ENCODE assay signal across 13 mouse cellular contexts in genomic region chr12:29124079-29124668, GRCm38 (mm10).
DNase-seq lines count a peak whose midpoint lies in the region; ATAC-seq lines count a peak whose summit lies in the region.
"Had no signal": no experiment of that assay in that cellular context is flagged by ENCODE, and none has a peak within 500 bp of the region (broad histone marks: within the 10 kb centered on the region; RNA-seq: fewer than 3 reads in every experiment).

No protein-coding gene starts in this region.

- intact Hi-C loops in heart, postnatal 25 days (cut with DNase I), result no loop called here
- intact Hi-C loops in heart, postnatal 10 days (cut with DNase I), result loop anchor here (10.0 kb wide), 1 partner anchor 529 kb away; no protein-coding TSS in a partner anchor

- H3K4me3 ChIP-seq in forebrain, embryonic 15.5 days, result no peak overlapping the region
- no peak overlapping the region for H3K4me3 ChIP-seq in forebrain, embryonic 11.5 days (ENCODE audit: low read depth, low read length)
- H3K4me3 ChIP-seq in midbrain, embryonic 13.5 days (replicated peaks), result no peak overlapping the region
- no peak overlapping the region for H3K4me3 ChIP-seq in midbrain, embryonic 11.5 days (ENCODE audit: low read depth, low read length)
- H3K4me3 ChIP-seq: embryonic facial prominence, embryonic 15.5 days; intestine, embryonic 15.5 days; midbrain, embryonic 12.5 days had no signal

- ATAC-seq in forebrain, embryonic 15.5 days (replicated peaks), result no peak
- ATAC-seq in forebrain, embryonic 11.5 days (replicated peaks; ENCODE audit: low FRiP score), result no peak
- no peak for ATAC-seq in midbrain, embryonic 13.5 days
- ATAC-seq in midbrain, embryonic 11.5 days (ENCODE audit: low FRiP score), result no peak
- ATAC-seq: intestine, embryonic 15.5 days had no signal

- H3K4me1 ChIP-seq in forebrain, embryonic 15.5 days, result peaks cover 23% of the 10 kb centered on the region
- H3K4me1 ChIP-seq in forebrain, embryonic 11.5 days (replicated peaks; ENCODE audit: control insufficient read depth, insufficient read depth, low read length), result 0 out of 2 replicates have a peak, but pooled peaks cover 3% of the 10 kb centered on the region
- peaks cover 36% of the 10 kb centered on the region for H3K4me1 ChIP-seq in midbrain, embryonic 13.5 days (replicated peaks)
- H3K4me1 ChIP-seq in midbrain, embryonic 11.5 days (ENCODE audit: control insufficient read depth, insufficient read depth, low read length), result no peaks in the 10 kb centered on the region
- H3K4me1 ChIP-seq: embryonic facial prominence, embryonic 15.5 days had no signal

- H3K27me3 ChIP-seq in forebrain, embryonic 15.5 days, result no peaks in the 10 kb centered on the region
- no peaks in the 10 kb centered on the region for H3K27me3 ChIP-seq in forebrain, embryonic 11.5 days (ENCODE audit: control insufficient read depth, insufficient read depth, low read length)
- no peaks in the 10 kb centered on the region for H3K27me3 ChIP-seq in midbrain, embryonic 13.5 days
- H3K27me3 ChIP-seq in midbrain, embryonic 11.5 days (ENCODE audit: control insufficient read depth, insufficient read depth, low read length), result no peaks in the 10 kb centered on the region
- H3K27me3 ChIP-seq: embryonic facial prominence, embryonic 15.5 days; intestine, embryonic 15.5 days; midbrain, embryonic 12.5 days had no signal

- no peaks in the 10 kb centered on the region for H3K36me3 ChIP-seq in forebrain, embryonic 15.5 days
- H3K36me3 ChIP-seq in forebrain, embryonic 11.5 days (ENCODE audit: control insufficient read depth, insufficient read depth, low read length), result no peaks in the 10 kb centered on the region
- no peaks in the 10 kb centered on the region for H3K36me3 ChIP-seq in midbrain, embryonic 13.5 days
- no peaks in the 10 kb centered on the region for H3K36me3 ChIP-seq in midbrain, embryonic 11.5 days (ENCODE audit: control insufficient read depth, insufficient read depth, low read length)
- H3K36me3 ChIP-seq: embryonic facial prominence, embryonic 15.5 days; intestine, embryonic 15.5 days; midbrain, embryonic 12.5 days had no signal

- no peak for DNase-seq in forebrain, embryonic 11.5 days (ENCODE audit: low spot score)
- no peak for DNase-seq in midbrain, embryonic 11.5 days (ENCODE audit: low spot score, missing footprints)
- DNase-seq in layer of hippocampus, postnatal 14 days (ENCODE audit: low spot score in 2 of 2), result peak; percentile 36 to 63
- DNase-seq in heart, postnatal 25 days (ENCODE audit: low spot score), result no peak
- no peak for DNase-seq in heart, postnatal 10 days
- DNase-seq: cerebellum, adult 8-10 months; lung, postnatal 10 days had no signal

- 53% methylated on average over 7 of the region's 7 CpGs for WGBS in forebrain, embryonic 15.5 days
- WGBS in forebrain, embryonic 11.5 days, result 81% methylated on average over 7 of the region's 7 CpGs
- WGBS in midbrain, embryonic 13.5 days, result 70% methylated on average over 7 of the region's 7 CpGs
- 78% methylated on average over 7 of the region's 7 CpGs for WGBS in midbrain, embryonic 11.5 days

- H3K9me3 ChIP-seq in forebrain, embryonic 15.5 days, result no peaks in the 10 kb centered on the region
- H3K9me3 ChIP-seq in forebrain, embryonic 11.5 days (ENCODE audit: control insufficient read depth, low read length), result no peaks in the 10 kb centered on the region
- no peaks in the 10 kb centered on the region for H3K9me3 ChIP-seq in midbrain, embryonic 13.5 days
- H3K9me3 ChIP-seq in midbrain, embryonic 11.5 days (ENCODE audit: control insufficient read depth, low read length), result no peaks in the 10 kb centered on the region
- H3K9me3 ChIP-seq: embryonic facial prominence, embryonic 15.5 days; intestine, embryonic 15.5 days; midbrain, embryonic 12.5 days had no signal

- no peak overlapping the region for H3K9ac ChIP-seq in forebrain, embryonic 15.5 days (replicated peaks)
- no peak overlapping the region for H3K9ac ChIP-seq in forebrain, embryonic 11.5 days (ENCODE audit: low read length)
- no peak overlapping the region for H3K9ac ChIP-seq in midbrain, embryonic 13.5 days (replicated peaks)
- no peak overlapping the region for H3K9ac ChIP-seq in midbrain, embryonic 11.5 days (ENCODE audit: low read length)
- H3K9ac ChIP-seq: embryonic facial prominence, embryonic 15.5 days; intestine, embryonic 15.5 days; liver, embryonic 14.5 days; midbrain, embryonic 12.5 days had no signal

- H3K27ac ChIP-seq in forebrain, embryonic 15.5 days (replicated peaks), result peak overlapping the region; percentile 71
- no peak overlapping the region for H3K27ac ChIP-seq in forebrain, embryonic 11.5 days (ENCODE audit: low read depth, low read length)
- H3K27ac ChIP-seq in midbrain, embryonic 13.5 days, result peak overlapping the region; percentile 76
- no peak overlapping the region for H3K27ac ChIP-seq in midbrain, embryonic 11.5 days (ENCODE audit: low read depth, low read length)
- H3K27ac ChIP-seq: embryonic facial prominence, embryonic 15.5 days; intestine, embryonic 15.5 days; liver, embryonic 14.5 days; midbrain, embryonic 12.5 days had no signal

- H3K4me2 ChIP-seq in forebrain, embryonic 15.5 days (replicated peaks), result no peak overlapping the region
- no peak overlapping the region for H3K4me2 ChIP-seq in forebrain, embryonic 11.5 days (ENCODE audit: low read depth, low read length, severe bottlenecking)
- no peak overlapping the region for H3K4me2 ChIP-seq in midbrain, embryonic 13.5 days (replicated peaks)
- H3K4me2 ChIP-seq in midbrain, embryonic 11.5 days, result no peak overlapping the region
- H3K4me2 ChIP-seq: embryonic facial prominence, embryonic 15.5 days; intestine, embryonic 15.5 days; midbrain, embryonic 12.5 days had no signal

Comparison
In these comparisons a context has a peak if more than half of its experiments do, and no peak if none do; other contexts are left out.
1. H3K27ac ChIP-seq: peak in forebrain, embryonic 15.5 days (single experiment) and midbrain, embryonic 13.5 days (single experiment); none in forebrain, embryonic 11.5 days (single experiment) and midbrain, embryonic 11.5 days (single experiment).
2. DNase-seq: peak in layer of hippocampus, postnatal 14 days (2 of 2); none in forebrain, embryonic 11.5 days (single experiment), midbrain, embryonic 11.5 days (single experiment), heart, postnatal 25 days (single experiment) and heart, postnatal 10 days (0 of 2).